Mouse (Mus musculus): Measurements from ENCODE around the gene Xrn1. TPM values are rescaled to one million over a fixed set of nuclear protein-coding genes. Genes with fewer than 3 reads are reported as not detected.
A peak's percentile ranks its signal among the peaks of the same experiment; 100 is the strongest.
"Not testable (repeated sequence)": the region's sequence is repeated elsewhere in the genome, so short reads cannot be mapped to it uniquely, and the experiment has no call there.

The Xrn1 gene
- polyA plus RNA-seq (2014; fragmentation: Nextera tagmentation; extraction: Ambion mirVana), result 15.5 and 35.8 TPM in 2 replicates

DNA sequence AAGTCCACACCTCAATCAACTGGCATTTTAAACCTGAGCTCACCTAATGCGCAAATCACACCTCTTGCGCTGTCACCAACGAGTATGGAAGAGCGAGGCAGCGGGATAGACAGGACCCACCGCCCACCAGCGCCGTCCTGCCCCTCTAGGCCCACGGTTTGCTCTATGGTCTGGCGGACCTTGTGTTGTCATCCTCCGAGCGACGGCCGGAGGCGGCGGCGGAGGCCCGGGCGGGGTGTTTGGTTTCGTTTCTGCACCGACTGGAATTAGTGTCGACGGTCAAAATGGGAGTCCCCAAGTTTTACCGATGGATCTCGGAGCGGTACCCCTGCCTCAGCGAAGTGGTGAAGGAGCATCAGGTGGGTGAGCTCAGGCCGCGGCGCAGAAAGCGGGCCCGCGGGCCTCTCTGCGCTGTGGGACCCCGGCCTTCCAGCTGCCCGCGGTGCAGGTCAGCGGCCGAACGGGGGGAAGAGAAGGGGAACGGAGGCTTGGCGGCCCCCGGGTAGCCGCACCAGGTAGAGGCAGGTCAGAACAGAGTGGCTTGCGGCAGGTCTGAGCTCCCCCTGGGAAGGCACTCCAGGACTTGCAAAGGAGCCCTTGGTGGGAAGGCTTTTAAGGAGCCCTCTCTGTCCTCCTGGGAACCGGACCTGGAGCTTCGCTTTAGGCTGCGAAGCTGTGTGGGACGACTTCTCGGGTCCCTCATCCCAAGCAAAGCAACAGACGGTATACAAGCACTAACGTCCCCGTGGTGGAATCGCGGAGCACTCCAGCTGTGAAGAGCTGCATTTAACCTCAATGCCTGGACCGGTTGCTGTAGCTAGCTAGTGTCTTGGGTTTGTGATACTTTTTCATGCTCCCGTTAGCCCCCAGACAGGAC is at the start of gene Xrn1:
Xrn1 (plus strand) TSS at position 176 of the 877 bp plus-strand sequence.
- ATAC-seq (ENCODE audit: low FRiP score) (peak; percentile 98), DNase-seq (ENCODE audit: low spot score) (peak; percentile 96)
- Histone ChIP-seq H3K36me3 (ENCODE audit: control insufficient read depth, insufficient read depth, low read length) (no peaks in the 10 kb centered on the region), H3K27me3 (ENCODE audit: control insufficient read depth, insufficient read depth, low read length) (no peaks in the 10 kb centered on the region), H3K9ac (ENCODE audit: low read depth, low read length) (peak within 1 kb of the TSS; percentile 84), H3K4me1 (replicated peaks; ENCODE audit: control insufficient read depth, insufficient read depth, low read length) (no peaks in the 10 kb centered on the region), H3K4me3 (ENCODE audit: low read depth, low read length) (peak within 1 kb of the TSS; percentile 82), H3K9me3 (ENCODE audit: control insufficient read depth, low read length) (no peaks in the 10 kb centered on the region), H3K27ac (ENCODE audit: low read depth, low read length) (peak within 1 kb of the TSS; percentile 74), H3K4me2 (replicated peaks; ENCODE audit: low read depth, low read length) (peak within 1 kb of the TSS; percentile 62)
- WGBS, result under 1% methylated on average over 57 of the region's 57 CpGs

GRCm38 (mm10) chr9:95932855-95933254 is 21.7 kb upstream of the Xrn1 start:
- Histone ChIP-seq H3K27ac (ENCODE audit: low read depth, low read length) (no peak overlapping the region), H3K36me3 (ENCODE audit: control insufficient read depth, insufficient read depth, low read length) (peaks cover 2% of the 10 kb centered on the region; the same call in 1 of the 2 replicates), H3K9ac (ENCODE audit: low read depth, low read length) (no peak overlapping the region), H3K9me3 (ENCODE audit: control insufficient read depth, low read length) (no peaks in the 10 kb centered on the region), H3K4me2 (replicated peaks; ENCODE audit: low read depth, low read length) (no peak overlapping the region), H3K4me3 (ENCODE audit: low read depth, low read length) (no peak overlapping the region), H3K27me3 (ENCODE audit: control insufficient read depth, insufficient read depth, low read length) (no peaks in the 10 kb centered on the region), H3K4me1 (replicated peaks; ENCODE audit: control insufficient read depth, insufficient read depth, low read length) (no peaks in the 10 kb centered on the region)
- DNase-seq (ENCODE audit: low spot score) (no peak), ATAC-seq (ENCODE audit: low FRiP score) (no peak)

GRCm38 (mm10) chr9:95953658-95954057 is 902 bp upstream of the Xrn1 start:
- Histone ChIP-seq H3K4me1 (replicated peaks; ENCODE audit: control insufficient read depth, insufficient read depth, low read length) (no peaks in the 10 kb centered on the region), H3K4me2 (replicated peaks; ENCODE audit: low read depth, low read length) (no peak overlapping the region; the same call in 1 of the 2 replicates), H3K36me3 (ENCODE audit: control insufficient read depth, insufficient read depth, low read length) (no peaks in the 10 kb centered on the region), H3K27me3 (ENCODE audit: control insufficient read depth, insufficient read depth, low read length) (no peaks in the 10 kb centered on the region), H3K27ac (ENCODE audit: low read depth, low read length) (no peak overlapping the region), H3K4me3 (ENCODE audit: low read depth, low read length) (peak overlapping the region; percentile 82), H3K9me3 (ENCODE audit: control insufficient read depth, low read length) (no peaks in the 10 kb centered on the region), H3K9ac (ENCODE audit: low read depth, low read length) (no peak overlapping the region)
- no peak for DNase-seq (ENCODE audit: low spot score)
- 78% methylated on average over 4 of the region's 4 CpGs for WGBS
- ATAC-seq (ENCODE audit: low FRiP score), result no peak

DNA sequence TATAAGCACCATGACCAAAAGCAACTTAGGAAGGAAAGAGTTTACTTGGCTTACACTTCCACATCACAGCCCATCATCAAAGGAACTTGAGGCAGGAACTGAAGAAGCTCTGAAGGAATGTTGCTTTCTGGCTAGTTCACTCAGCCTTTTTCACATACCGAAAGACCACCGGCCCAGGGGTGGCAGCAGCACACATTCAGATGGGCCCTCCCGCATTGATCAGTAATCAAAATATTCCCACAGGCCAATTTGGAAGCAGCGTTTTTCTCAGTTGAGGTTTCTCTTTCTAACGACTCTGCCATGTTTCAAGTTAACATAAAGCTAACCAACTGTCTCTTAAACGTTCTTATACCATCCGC is 355 bp upstream of the Xrn1 start:
- no peaks in the 10 kb centered on the region for H3K36me3 ChIP-seq (ENCODE audit: control insufficient read depth, insufficient read depth, low read length)
- H3K4me2 ChIP-seq (replicated peaks; ENCODE audit: low read depth, low read length), result peak overlapping the region; percentile 62
- no peak overlapping the region for H3K9ac ChIP-seq (ENCODE audit: low read depth, low read length)
- H3K27ac ChIP-seq (ENCODE audit: low read depth, low read length), result no peak overlapping the region
- DNase-seq (ENCODE audit: low spot score) (no peak), ATAC-seq (ENCODE audit: low FRiP score) (peak; percentile 83)
- 0% methylated on average over 7 of the region's 7 CpGs for WGBS
- no peaks in the 10 kb centered on the region for H3K4me1 ChIP-seq (replicated peaks; ENCODE audit: control insufficient read depth, insufficient read depth, low read length)
- no peaks in the 10 kb centered on the region for H3K9me3 ChIP-seq (ENCODE audit: control insufficient read depth, low read length)
- H3K4me3 ChIP-seq (ENCODE audit: low read depth, low read length), result peak overlapping the region; percentile 82
- no peaks in the 10 kb centered on the region for H3K27me3 ChIP-seq (ENCODE audit: control insufficient read depth, insufficient read depth, low read length)

- H3K9me3 ChIP-seq (ENCODE audit: control insufficient read depth, low read length), result no peaks in the 10 kb centered on the region
- DNase-seq (ENCODE audit: low spot score) (no peak), ATAC-seq (ENCODE audit: low FRiP score) (no peak)
- H3K4me2 ChIP-seq (replicated peaks; ENCODE audit: low read depth, low read length), result no peak overlapping the region
- no peaks in the 10 kb centered on the region for H3K27me3 ChIP-seq (ENCODE audit: control insufficient read depth, insufficient read depth, low read length)
- no peaks in the 10 kb centered on the region for H3K4me1 ChIP-seq (replicated peaks; ENCODE audit: control insufficient read depth, insufficient read depth, low read length)
- no peaks in the 10 kb centered on the region for H3K36me3 ChIP-seq (ENCODE audit: control insufficient read depth, insufficient read depth, low read length)
- no peak overlapping the region for H3K27ac ChIP-seq (ENCODE audit: low read depth, low read length)
- no peak overlapping the region for H3K9ac ChIP-seq (ENCODE audit: low read depth, low read length)
- WGBS, result 98% methylated on average over 2 of the region's 2 CpGs
- H3K4me3 ChIP-seq (ENCODE audit: low read depth, low read length), result no peak overlapping the region
These were observed 3.1 kb downstream of the Xrn1 start for GRCm38 (mm10) chr9:95957611-95958010.

- no peak for DNase-seq (ENCODE audit: low spot score)
These were observed 3.6 kb downstream of the Xrn1 start for GRCm38 (mm10) chr9:95958041-95958730.

GRCm38 (mm10) chr9:95958731-95959105 is 4.2 kb downstream of the Xrn1 start:
- ATAC-seq (ENCODE audit: low FRiP score); DNase-seq (ENCODE audit: low spot score): not testable (repeated sequence)
- 97% methylated on average over 2 of the region's 2 CpGs for WGBS

More at GRCm38 (mm10) chr9:95958041-95958730, 3.6 kb downstream of the Xrn1 start:
- no peaks in the 10 kb centered on the region for H3K36me3 ChIP-seq (ENCODE audit: control insufficient read depth, insufficient read depth, low read length)
- WGBS, result 93% methylated on average over 7 of the region's 7 CpGs
- H3K9ac ChIP-seq (ENCODE audit: low read depth, low read length), result no peak overlapping the region
- H3K27me3 ChIP-seq (ENCODE audit: control insufficient read depth, insufficient read depth, low read length), result no peaks in the 10 kb centered on the region
- no peak overlapping the region for H3K4me3 ChIP-seq (ENCODE audit: low read depth, low read length)
- H3K9me3 ChIP-seq (ENCODE audit: control insufficient read depth, low read length), result no peaks in the 10 kb centered on the region
- no peak overlapping the region for H3K27ac ChIP-seq (ENCODE audit: low read depth, low read length)
- no peak for ATAC-seq (ENCODE audit: low FRiP score)
- no peak overlapping the region for H3K4me2 ChIP-seq (replicated peaks; ENCODE audit: low read depth, low read length)
- no peaks in the 10 kb centered on the region for H3K4me1 ChIP-seq (replicated peaks; ENCODE audit: control insufficient read depth, insufficient read depth, low read length)

GRCm38 (mm10) chr9:95959246-95959645 is 4.7 kb downstream of the Xrn1 start:
- no peaks in the 10 kb centered on the region for H3K4me1 ChIP-seq (replicated peaks; ENCODE audit: control insufficient read depth, insufficient read depth, low read length)
- H3K27ac ChIP-seq (ENCODE audit: low read depth, low read length), result no peak overlapping the region
- H3K4me3 ChIP-seq (ENCODE audit: low read depth, low read length), result no peak overlapping the region
- no peak for ATAC-seq (ENCODE audit: low FRiP score)
- H3K9me3 ChIP-seq (ENCODE audit: control insufficient read depth, low read length), result no peaks in the 10 kb centered on the region
- WGBS, result 91% methylated on average over 6 of the region's 6 CpGs
- H3K9ac ChIP-seq (ENCODE audit: low read depth, low read length), result no peak overlapping the region
- H3K4me2 ChIP-seq (replicated peaks; ENCODE audit: low read depth, low read length), result no peak overlapping the region
- no peaks in the 10 kb centered on the region for H3K36me3 ChIP-seq (ENCODE audit: control insufficient read depth, insufficient read depth, low read length)
- no peak for DNase-seq (ENCODE audit: low spot score)
- H3K27me3 ChIP-seq (ENCODE audit: control insufficient read depth, insufficient read depth, low read length), result no peaks in the 10 kb centered on the region

More at GRCm38 (mm10) chr9:95958731-95959105, 4.2 kb downstream of the Xrn1 start:
- not testable (repeated sequence) for H3K4me1 ChIP-seq (replicated peaks; ENCODE audit: control insufficient read depth, insufficient read depth, low read length); H3K27ac ChIP-seq (ENCODE audit: low read depth, low read length); H3K9ac ChIP-seq (ENCODE audit: low read depth, low read length); H3K4me2 ChIP-seq (replicated peaks; ENCODE audit: low read depth, low read length); H3K36me3 ChIP-seq (ENCODE audit: control insufficient read depth, insufficient read depth, low read length); H3K4me3 ChIP-seq (ENCODE audit: low read depth, low read length); H3K9me3 ChIP-seq (ENCODE audit: control insufficient read depth, low read length); H3K27me3 ChIP-seq (ENCODE audit: control insufficient read depth, insufficient read depth, low read length)
